Mouse (Mus musculus) neural tube, embryonic 15.5 days (tissue): Measurements from ENCODE around the gene Ubash3b. TPM values are rescaled to one million over a fixed set of nuclear protein-coding genes. Genes with fewer than 3 reads are reported as not detected.
A peak's percentile ranks its signal among the peaks of the same experiment; 100 is the strongest.

Experiments
- ATAC-seq: fragments of 200-750 bp; cut with Nextera tagmentation; 2 replicates; pipeline ENCODE4 v1.8.0; 2017; ENCODE audit warnings: mild to moderate bottlenecking, moderate TSS enrichment, moderate library complexity; ENCODE audit not compliant: low FRiP score
- H3K27ac ChIP-seq: fragments of 300-500 bp; sonication (generic); replicated peaks from 2 replicates; pipeline ENCODE4 v1.5.1; 2015; ENCODE audit warnings: mild to moderate bottlenecking, inconsistent platforms
- H3K27me3 ChIP-seq: fragments of 300-500 bp; sonication (generic); replicated peaks from 2 replicates; pipeline ENCODE4 v1.6.1; 2015; ENCODE audit warnings: inconsistent platforms
- H3K36me3 ChIP-seq: fragments of 300-500 bp; sonication (generic); 2 replicates; pipeline ENCODE4 v1.6.1; 2015; ENCODE audit warnings: inconsistent platforms
- H3K4me1 ChIP-seq: fragments of 300-500 bp; sonication (generic); 2 replicates; pipeline ENCODE4 v1.6.1; 2015; ENCODE audit warnings: inconsistent platforms
- H3K4me2 ChIP-seq: fragments of 300-500 bp; sonication (generic); 2 replicates; pipeline ENCODE4 v1.6.1; 2015; ENCODE audit warnings: inconsistent platforms, mild to moderate bottlenecking, moderate library complexity
- H3K4me3 ChIP-seq: fragments of 300-500 bp; sonication (generic); replicated peaks from 2 replicates; pipeline ENCODE4 v1.5.1; 2015; ENCODE audit warnings: mild to moderate bottlenecking, inconsistent platforms
- H3K9ac ChIP-seq: fragments of 300-500 bp; sonication (generic); replicated peaks from 2 replicates; pipeline ENCODE4 v1.6.1; 2015; ENCODE audit warnings: mild to moderate bottlenecking, inconsistent platforms
- H3K9me3 ChIP-seq: fragments of 300-500 bp; sonication (generic); replicated peaks from 2 replicates; pipeline ENCODE4 v1.6.1; 2016; ENCODE audit warnings: inconsistent platforms
- WGBS: fragments of 180-500 bp; shearing (Covaris S2); methylation state at CpG from one replicate; pipeline ENCODE4 v1.1.7; 2015; ENCODE audit warnings: mixed read lengths; 5-methylcytosine and 5-hydroxymethylcytosine counted together
- polyA plus RNA-seq: library from polyadenylated mRNA; unstranded; fragments of >200 nt; fragmentation: Nextera tagmentation; extraction: Ambion mirVana; gene quantifications from 2 replicates; pipeline ENCODE4 v1.2.1, GENCODE M21; 2015

Gene Ubash3b
- polyA plus RNA-seq, 1 experiment from 2014 or later, result 28.4 TPM

- Histone ChIP-seq H3K27ac (no peak overlapping the region), H3K9ac (no peak overlapping the region), H3K4me3 (no peak overlapping the region), H3K4me1 (peaks cover 14% of the 10 kb centered on the region), H3K9me3 (no peaks in the 10 kb centered on the region), H3K36me3 (no peaks in the 10 kb centered on the region), H3K27me3 (no peaks in the 10 kb centered on the region), H3K4me2 (no peak overlapping the region)
- WGBS, result 18% methylated on average over 1 of the region's 1 CpGs
- no peak for ATAC-seq
Measured at GRCm38 (mm10) chr9:41007785-41008184, 153.7 kb downstream of the Ubash3b start.

GRCm38 (mm10) chr9:41004415-41004814 lies 157.1 kb downstream of the Ubash3b start, which contains the start of gene Crtam:
TSS of gene Crtam (minus strand) at chr9:41004628.
- H3K9ac ChIP-seq, result no peak within 1 kb of the TSS
- H3K36me3 ChIP-seq, result no peaks in the 10 kb centered on the region
- no peak within 1 kb of the TSS for H3K27ac ChIP-seq
- no peak for ATAC-seq
- no peaks in the 10 kb centered on the region for H3K27me3 ChIP-seq
- H3K4me1 ChIP-seq, result peaks cover 2% of the 10 kb centered on the region; the same call in 1 of the 2 replicates
- H3K9me3 ChIP-seq, result no peaks in the 10 kb centered on the region
- no peak within 1 kb of the TSS for H3K4me2 ChIP-seq
- H3K4me3 ChIP-seq, result no peak within 1 kb of the TSS
- 74% methylated on average over 4 of the region's 4 CpGs for WGBS

GRCm38 (mm10) chr9:40997116-40997779 lies 164.2 kb downstream of the Ubash3b start:
- no peak for ATAC-seq
- Histone ChIP-seq H3K27ac (no peak overlapping the region), H3K4me3 (no peak overlapping the region), H3K27me3 (no peaks in the 10 kb centered on the region), H3K4me1 (peaks cover 2% of the 10 kb centered on the region; the same call in 1 of the 2 replicates), H3K9me3 (no peaks in the 10 kb centered on the region), H3K9ac (no peak overlapping the region), H3K36me3 (no peaks in the 10 kb centered on the region), H3K4me2 (no peak overlapping the region)
- whole genome bisulfite sequencing, result 92% methylated on average over 7 of the region's 7 CpGs

GRCm38 (mm10) chr9:40994075-40994474 lies 167.4 kb downstream of the Ubash3b start:
- no peak overlapping the region for H3K4me3 ChIP-seq
- H3K27ac ChIP-seq, result no peak overlapping the region
- no peak overlapping the region for H3K9ac ChIP-seq
- H3K9me3 ChIP-seq, result no peaks in the 10 kb centered on the region
- H3K4me2 ChIP-seq, result no peak overlapping the region
- peaks cover 9% of the 10 kb centered on the region for H3K4me1 ChIP-seq
- no peaks in the 10 kb centered on the region for H3K27me3 ChIP-seq
- 90% methylated on average over 5 of the region's 5 CpGs for WGBS
- H3K36me3 ChIP-seq, result no peaks in the 10 kb centered on the region
- ATAC-seq, result no peak

GRCm38 (mm10) chr9:40991511-40991910 lies 170.0 kb downstream of the Ubash3b start:
- H3K27ac ChIP-seq, result 0 out of 2 replicates have a peak overlapping the region, but pooled peaks have one; percentile 25
- no peak overlapping the region for H3K4me2 ChIP-seq
- peaks cover 9% of the 10 kb centered on the region for H3K4me1 ChIP-seq
- WGBS, result 58% methylated on average over 6 of the region's 6 CpGs
- no peak overlapping the region for H3K9ac ChIP-seq
- no peaks in the 10 kb centered on the region for H3K9me3 ChIP-seq
- no peak overlapping the region for H3K4me3 ChIP-seq
- no peaks in the 10 kb centered on the region for H3K27me3 ChIP-seq
- no peak for ATAC-seq
- no peaks in the 10 kb centered on the region for H3K36me3 ChIP-seq

GRCm38 (mm10) chr9:40989940-40990588 lies 171.4 kb downstream of the Ubash3b start:
- peak overlapping the region; percentile 72 for H3K27ac ChIP-seq
- 27% methylated on average over 4 of the region's 4 CpGs for WGBS
- no peak overlapping the region for H3K4me3 ChIP-seq
- H3K4me2 ChIP-seq, result no peak overlapping the region
- ATAC-seq, result peak; percentile 85
- peaks cover 9% of the 10 kb centered on the region for H3K4me1 ChIP-seq
- no peaks in the 10 kb centered on the region for H3K36me3 ChIP-seq
- H3K27me3 ChIP-seq, result no peaks in the 10 kb centered on the region
- no peak overlapping the region for H3K9ac ChIP-seq
- H3K9me3 ChIP-seq, result no peaks in the 10 kb centered on the region

GRCm38 (mm10) chr9:40984313-40984712 lies 177.2 kb downstream of the Ubash3b start:
- no peaks in the 10 kb centered on the region for H3K36me3 ChIP-seq
- H3K4me1 ChIP-seq, result no peaks in the 10 kb centered on the region
- H3K9ac ChIP-seq, result no peak overlapping the region
- H3K27me3 ChIP-seq, result no peaks in the 10 kb centered on the region
- no peak overlapping the region for H3K27ac ChIP-seq
- no peaks in the 10 kb centered on the region for H3K9me3 ChIP-seq
- H3K4me2 ChIP-seq, result no peak overlapping the region
- ATAC-seq, result no peak
- no peak overlapping the region for H3K4me3 ChIP-seq
- 72% methylated on average over 3 of the region's 3 CpGs for WGBS

- Histone ChIP-seq H3K27me3 (no peaks in the 10 kb centered on the region), H3K4me3 (no peak overlapping the region), H3K4me2 (no peak overlapping the region), H3K27ac (no peak overlapping the region), H3K4me1 (no peaks in the 10 kb centered on the region), H3K9ac (no peak overlapping the region), H3K9me3 (no peaks in the 10 kb centered on the region), H3K36me3 (no peaks in the 10 kb centered on the region)
- ATAC-seq, result no peak
- 93% methylated on average over 3 of the region's 3 CpGs for WGBS
Measured at GRCm38 (mm10) chr9:40983758-40984157, 177.7 kb downstream of the Ubash3b start.

GRCm38 (mm10) chr9:40982480-40982879 lies 179.0 kb downstream of the Ubash3b start:
- no peak for ATAC-seq

GRCm38 (mm10) chr9:40974042-40974801 lies 187.3 kb downstream of the Ubash3b start:
- H3K36me3 ChIP-seq, result no peaks in the 10 kb centered on the region
- H3K4me3 ChIP-seq, result no peak overlapping the region
- no peak for ATAC-seq
- no peak overlapping the region for H3K27ac ChIP-seq
- H3K4me2 ChIP-seq, result no peak overlapping the region
- WGBS, result 77% methylated on average over 11 of the region's 11 CpGs
- H3K9me3 ChIP-seq, result no peaks in the 10 kb centered on the region
- H3K9ac ChIP-seq, result no peak overlapping the region
- no peaks in the 10 kb centered on the region for H3K4me1 ChIP-seq
- no peaks in the 10 kb centered on the region for H3K27me3 ChIP-seq

More at GRCm38 (mm10) chr9:40982480-40982879, 179.0 kb downstream of the Ubash3b start:
- Histone ChIP-seq H3K4me2 (peak overlapping the region; percentile 20), H3K36me3 (no peaks in the 10 kb centered on the region), H3K4me3 (no peak overlapping the region), H3K27me3 (no peaks in the 10 kb centered on the region), H3K9ac (no peak overlapping the region), H3K4me1 (no peaks in the 10 kb centered on the region), H3K9me3 (no peaks in the 10 kb centered on the region), H3K27ac (no peak overlapping the region)
- WGBS, result 32% methylated on average over 6 of the region's 6 CpGs

- WGBS, result 17% methylated on average over 7 of the region's 7 CpGs
- Histone ChIP-seq H3K27me3 (peaks cover 18% of the 10 kb centered on the region), H3K27ac (no peak overlapping the region), H3K9me3 (no peaks in the 10 kb centered on the region), H3K4me2 (peak overlapping the region; percentile 97), H3K4me1 (peaks cover 26% of the 10 kb centered on the region), H3K9ac (peak overlapping the region; percentile 61), H3K36me3 (no peaks in the 10 kb centered on the region), H3K4me3 (peak overlapping the region; percentile 55)
- no peak for ATAC-seq
Measured at GRCm38 (mm10) chr9:40964418-40964714, 197.1 kb downstream of the Ubash3b start.
